Mouse (Mus musculus): ENCODE measurements at regions not wholly inside any gene's neighbourhood (a gene's known extent, or its start where the extent isn't known, plus 50 kb on each side); places are given as distances from the start of the nearest gene placed in this dataset.

- no peak for DNase-seq (ENCODE audit: low spot score in 2 of 2)
These were observed 80.0 kb upstream of the Nrip1 start for GRCm38 (mm10) chr16:76453457-76454200.

GRCm38 (mm10) chr16:76448773-76449172 lies 75.1 kb upstream of the Nrip1 start:
- no peak for DNase-seq (ENCODE audit: low spot score in 2 of 2)

GRCm38 (mm10) chr16:76447033-76447432 lies 73.4 kb upstream of the Nrip1 start:
- no peak for DNase-seq (ENCODE audit: low spot score in 2 of 2)

- DNase-seq (ENCODE audit: low spot score in 2 of 2): no peak
These were observed 71.0 kb upstream of the Nrip1 start for GRCm38 (mm10) chr16:76444668-76445067.

GRCm38 (mm10) chr16:76442635-76443034 lies 69.0 kb upstream of the Nrip1 start:
- DNase-seq (ENCODE audit: low spot score in 2 of 2): no peak

- no peak for DNase-seq (ENCODE audit: low spot score in 2 of 2)
These were observed 68.3 kb upstream of the Nrip1 start for GRCm38 (mm10) chr16:76441803-76442448.

GRCm38 (mm10) chr16:76438093-76438883 lies 64.7 kb upstream of the Nrip1 start:
- no peak for DNase-seq (ENCODE audit: low spot score in 2 of 2)

GRCm38 (mm10) chr16:76436290-76436689 lies 62.7 kb upstream of the Nrip1 start:
- DNase-seq (ENCODE audit: low spot score in 2 of 2): no peak

GRCm38 (mm10) chr16:76433076-76433825 lies 59.6 kb upstream of the Nrip1 start:
- DNase-seq (ENCODE audit: low spot score in 2 of 2): no peak

GRCm38 (mm10) chr16:76432304-76432703 lies 58.7 kb upstream of the Nrip1 start:
- no peak for DNase-seq (ENCODE audit: low spot score in 2 of 2)

GRCm38 (mm10) chr16:76429156-76429555 lies 55.5 kb upstream of the Nrip1 start:
- DNase-seq (ENCODE audit: low spot score in 2 of 2): no peak

- DNase-seq (ENCODE audit: low spot score in 2 of 2): no peak
These were observed 50.3 kb upstream of the Nrip1 start for GRCm38 (mm10) chr16:76423964-76424363.

All from spleen, postnatal 4 days (tissue).